7 mouse cellular contexts compared by ENCODE assay signal in genomic region chr1:89456456-89456855, GRCm38 (mm10). TPM values are rescaled to one million over a fixed set of nuclear protein-coding genes. Genes with fewer than 3 reads are reported as not detected.
DNase-seq lines count a peak whose midpoint lies in the region; ATAC-seq and TF ChIP-seq lines count a peak whose summit lies in the region.

No protein-coding gene starts in this region.

- peaks cover 23% of the 10 kb centered on the region for H3K4me1 ChIP-seq in cerebellum, adult 2 months (ENCODE audit: control insufficient read depth, insufficient read depth, low read length)
- H3K4me1 ChIP-seq in hindbrain, embryonic 10.5 days (replicated peaks) = peaks cover 55% of the 10 kb centered on the region
- H3K4me1 ChIP-seq in limb, embryonic 15.5 days = peaks cover 33% of the 10 kb centered on the region
- peaks cover 15% of the 10 kb centered on the region; the same call in 1 of the 2 replicates for H3K4me1 ChIP-seq in stomach, embryonic 14.5 days (ENCODE audit: control insufficient read depth, insufficient read depth, low read length)

- no peak overlapping the region for H3K9ac ChIP-seq in limb, embryonic 15.5 days
- no peak overlapping the region for H3K9ac ChIP-seq in stomach, embryonic 14.5 days (replicated peaks; ENCODE audit: low read depth, low read length)

- no peak for ATAC-seq in limb, embryonic 15.5 days (ENCODE audit: insufficient number of reproducible peaks, low FRiP score, low TSS enrichment, low read depth)
- no peak for ATAC-seq in stomach, embryonic 14.5 days (ENCODE audit: insufficient number of reproducible peaks, insufficient read depth, low FRiP score, low read depth)
- ATAC-seq in erythroid progenitor cell, adult 5-6 weeks (replicated peaks; ENCODE audit: low FRiP score, poor library complexity, severe bottlenecking) = no peak

- no peaks in the 10 kb centered on the region for H3K27me3 ChIP-seq in cerebellum, adult 2 months (ENCODE audit: control insufficient read depth, insufficient read depth, low read length)
- peaks cover 11% of the 10 kb centered on the region; the same call in 1 of the 2 replicates for H3K27me3 ChIP-seq in hindbrain, embryonic 10.5 days (ENCODE audit: insufficient read depth, poor library complexity, severe bottlenecking)
- H3K27me3 ChIP-seq in limb, embryonic 15.5 days = no peaks in the 10 kb centered on the region
- no peaks in the 10 kb centered on the region for H3K27me3 ChIP-seq in stomach, embryonic 14.5 days (ENCODE audit: control insufficient read depth, insufficient read depth, low read length)

- peak overlapping the region; percentile 78 for H3K4me3 ChIP-seq in cerebellum, adult 2 months (replicated peaks; ENCODE audit: insufficient read depth, low read depth, low read length)
- H3K4me3 ChIP-seq in hindbrain, embryonic 10.5 days = peak overlapping the region; percentile 89
- peak overlapping the region; percentile 82 for H3K4me3 ChIP-seq in limb, embryonic 15.5 days
- H3K4me3 ChIP-seq in stomach, embryonic 14.5 days (ENCODE audit: low read depth, low read length) = peak overlapping the region; percentile 77

- TF ChIP-seq CTCF in cerebellum, adult 2 months (IDR thresholded peaks at IDR 0.05; ENCODE audit: borderline replicate concordance, insufficient read depth, low read depth, low read length) = peak; percentile 57

- H3K36me3 ChIP-seq in hindbrain, embryonic 10.5 days = peaks cover 11% of the 10 kb centered on the region
- H3K36me3 ChIP-seq in limb, embryonic 15.5 days = no peaks in the 10 kb centered on the region
- H3K36me3 ChIP-seq in stomach, embryonic 14.5 days (ENCODE audit: control insufficient read depth, insufficient read depth, low read length) = no peaks in the 10 kb centered on the region

- H3K4me2 ChIP-seq in limb, embryonic 15.5 days = peak overlapping the region; percentile 89
- H3K4me2 ChIP-seq in stomach, embryonic 14.5 days (replicated peaks; ENCODE audit: low read depth, low read length) = peak overlapping the region; percentile 97

- peak overlapping the region; percentile 71 for H3K27ac ChIP-seq in cerebellum, adult 2 months (ENCODE audit: insufficient read depth, low read length)
- peak overlapping the region; percentile 97; the same call in 1 of the 2 replicates for H3K27ac ChIP-seq in hindbrain, embryonic 10.5 days
- no peak overlapping the region for H3K27ac ChIP-seq in limb, embryonic 15.5 days
- no peak overlapping the region for H3K27ac ChIP-seq in stomach, embryonic 14.5 days (ENCODE audit: low read length)

- 3% methylated on average over 5 of the region's 5 CpGs for WGBS in cerebellum, adult 2 months
- 22% methylated on average over 5 of the region's 5 CpGs for WGBS in hindbrain, embryonic 10.5 days
- WGBS in limb, embryonic 15.5 days = 24% methylated on average over 5 of the region's 5 CpGs
- WGBS in stomach, embryonic 14.5 days = 26% methylated on average over 5 of the region's 5 CpGs

- TF ChIP-seq POLR2A in cerebellum, adult 2 months (IDR thresholded peaks at IDR 0.05; ENCODE audit: borderline replicate concordance, insufficient read depth, low read length) = no peak

- peak; percentile 29 for DNase-seq in NIH3T3 (ENCODE audit: low read depth)
- DNase-seq in cerebellum, adult 2 months = peak; percentile 82 to 95
- no peak for DNase-seq in hindbrain, embryonic 10.5 days (ENCODE audit: low spot score)
- no peak for DNase-seq in left cerebral cortex, adult 9 months (ENCODE audit: low spot score in 2 of 2)

- peaks cover 13% of the 10 kb centered on the region; the same call in 1 of the 2 replicates for H3K9me3 ChIP-seq in hindbrain, embryonic 10.5 days
- no peaks in the 10 kb centered on the region for H3K9me3 ChIP-seq in limb, embryonic 15.5 days
- H3K9me3 ChIP-seq in stomach, embryonic 14.5 days (ENCODE audit: control insufficient read depth, low read depth, low read length) = peaks cover 4% of the 10 kb centered on the region; the same call in 1 of the 2 replicates

RNA-seq across cellular contexts. Expression of gene Agap1, which starts 1.9 kb away (rescaled TPM):
- polyA plus RNA-seq in cerebellum, adult 2 months (2012; rRNA removed) = 82.9 and 105 TPM in 2 replicates
- polyA plus RNA-seq in hindbrain, embryonic 10.5 days (2016; fragmentation: Nextera tagmentation; extraction: Ambion mirVana) = 18.6 and 27.2 TPM in 2 replicates
- 7.9 and 10.7 TPM in 2 replicates for polyA plus RNA-seq in limb, embryonic 15.5 days (2015; fragmentation: Nextera tagmentation; extraction: Ambion mirVana)
- 17.6 and 20.0 TPM in 2 replicates for polyA plus RNA-seq in stomach, embryonic 14.5 days (2014; fragmentation: Nextera tagmentation; extraction: Ambion mirVana)
- total RNA-seq in erythroid progenitor cell, adult 5-6 weeks (2015; ENCODE audit: low replicate concordance) = 8.4 and 11.2 TPM in 2 replicates
- total RNA-seq in erythroid progenitor cell, adult 5-6 weeks (2017; ENCODE audit: low replicate concordance) = 8.3 and 10.1 TPM in 2 replicates

Comparison
In these comparisons a context has a peak if more than half of its experiments do, and no peak if none do; other contexts are left out.
1. DNase-seq: peak in NIH3T3 (single experiment) and cerebellum, adult 2 months (2 of 2); none in hindbrain, embryonic 10.5 days (single experiment) and left cerebral cortex, adult 9 months (0 of 2).
2. H3K27ac ChIP-seq: peak in cerebellum, adult 2 months (single experiment) and hindbrain, embryonic 10.5 days (single experiment); none in limb, embryonic 15.5 days (single experiment) and stomach, embryonic 14.5 days (single experiment).
3. Peak in every context shown above with its lines, with median percentiles within 50 percentile points of each other: H3K4me3 ChIP-seq.